Mouse (Mus musculus) layer of hippocampus, adult 18-20 months (tissue): ENCODE measurements around the gene Cd83. TPM values are rescaled to one million over a fixed set of nuclear protein-coding genes. Genes with fewer than 3 reads are reported as not detected.

Source experiments
- DNase-seq, 2 experiments: peaks; one replicate each; pipeline ENCODE4 v3.0.0; 2022; ENCODE audit warnings: low spot score in 2 of 2
- total RNA-seq, 2 experiments: library from RNA; stranded (reverse); gene quantifications; 2 replicates each; pipeline ENCODE4 v1.2.3; 2021

Cd83 gene
- total RNA-seq, 2 experiments from 2014 or later = 10.1 to 10.8 TPM

DNA sequence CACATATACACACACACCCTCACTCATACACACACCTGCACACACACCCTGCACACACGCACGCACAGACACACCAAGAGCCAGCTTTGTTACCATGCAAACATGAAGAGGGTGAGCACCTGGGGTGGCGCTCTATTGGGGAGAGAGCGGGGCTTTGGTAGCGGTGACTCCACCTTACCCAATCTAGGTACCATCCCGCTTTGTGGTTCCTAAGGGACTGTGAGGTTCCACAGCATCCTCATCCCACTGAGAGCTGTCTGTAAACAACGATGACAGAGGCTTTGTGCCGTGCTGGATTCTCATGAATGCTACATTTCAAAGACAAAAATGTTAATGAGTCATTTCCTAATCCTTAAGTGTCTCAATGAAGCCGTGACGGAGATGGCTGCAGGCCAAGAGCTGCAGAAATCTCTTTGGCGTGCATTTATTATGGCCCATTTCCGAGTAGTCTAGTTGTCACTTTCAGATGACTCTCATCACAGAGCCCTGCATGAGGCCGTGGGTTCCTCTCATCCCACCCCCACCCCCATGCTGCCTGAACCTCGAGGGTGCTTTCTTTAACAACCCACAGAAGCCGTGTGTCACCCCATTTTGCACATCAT is 10.5 kb upstream of the Cd83 start:
- DNase-seq = peak; percentile 52 to 77

DNA sequence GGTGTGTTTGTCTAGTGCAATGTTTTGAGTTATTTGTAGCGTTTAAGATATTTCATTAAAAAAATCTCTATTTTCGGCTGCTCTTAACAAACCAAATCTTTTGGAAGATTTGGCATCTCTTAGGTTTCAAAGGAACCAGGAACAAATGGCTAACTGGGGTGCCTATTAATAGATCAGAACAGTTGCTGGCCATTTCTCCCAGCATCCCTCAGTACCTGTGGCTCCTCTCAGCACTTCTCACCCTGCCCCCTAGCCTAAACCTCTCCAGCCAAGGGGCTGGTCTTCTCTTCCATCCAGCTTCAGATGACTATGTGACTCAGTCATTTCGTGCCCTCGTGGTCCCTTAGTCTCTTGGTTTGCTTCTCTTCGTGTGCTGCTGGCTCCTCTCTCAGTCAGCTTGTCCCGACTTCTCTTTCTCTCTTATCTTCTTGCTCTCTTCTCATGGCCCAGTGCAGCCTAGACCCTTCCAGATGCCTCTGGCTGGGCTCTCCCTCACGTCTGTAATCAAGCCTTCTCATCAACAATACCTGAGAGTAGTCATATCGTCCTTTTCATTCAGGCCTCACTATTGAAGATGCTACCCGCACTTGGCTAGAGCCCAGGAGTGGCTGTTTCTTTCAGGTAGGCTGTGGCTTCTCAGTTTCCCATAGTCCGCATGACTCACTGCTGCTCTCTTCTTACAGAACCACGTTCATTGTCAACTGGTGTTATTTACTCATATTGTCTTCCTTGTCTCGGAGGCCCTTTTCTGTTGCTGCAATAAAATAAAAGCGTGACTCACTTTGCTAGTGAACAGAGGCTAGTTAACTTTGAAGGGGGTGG is 9.8 kb upstream of the Cd83 start:
- DNase-seq = no peak

DNA sequence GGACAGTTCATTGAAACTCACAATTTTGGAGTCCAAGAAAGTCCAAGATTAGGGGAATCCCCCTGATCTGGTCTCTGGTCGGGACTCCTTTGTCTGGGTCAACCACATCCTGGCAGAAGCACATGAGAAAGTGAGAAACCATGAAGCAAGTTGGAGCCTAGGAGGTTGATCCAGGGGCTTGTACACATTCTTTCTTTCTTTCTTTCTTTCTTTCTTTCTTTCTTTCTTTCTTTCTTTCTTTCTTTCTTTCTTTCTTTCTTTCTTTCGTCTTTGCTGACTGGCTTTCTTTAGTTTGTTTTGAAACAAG is 9.2 kb upstream of the Cd83 start:
- no peak for DNase-seq

DNA sequence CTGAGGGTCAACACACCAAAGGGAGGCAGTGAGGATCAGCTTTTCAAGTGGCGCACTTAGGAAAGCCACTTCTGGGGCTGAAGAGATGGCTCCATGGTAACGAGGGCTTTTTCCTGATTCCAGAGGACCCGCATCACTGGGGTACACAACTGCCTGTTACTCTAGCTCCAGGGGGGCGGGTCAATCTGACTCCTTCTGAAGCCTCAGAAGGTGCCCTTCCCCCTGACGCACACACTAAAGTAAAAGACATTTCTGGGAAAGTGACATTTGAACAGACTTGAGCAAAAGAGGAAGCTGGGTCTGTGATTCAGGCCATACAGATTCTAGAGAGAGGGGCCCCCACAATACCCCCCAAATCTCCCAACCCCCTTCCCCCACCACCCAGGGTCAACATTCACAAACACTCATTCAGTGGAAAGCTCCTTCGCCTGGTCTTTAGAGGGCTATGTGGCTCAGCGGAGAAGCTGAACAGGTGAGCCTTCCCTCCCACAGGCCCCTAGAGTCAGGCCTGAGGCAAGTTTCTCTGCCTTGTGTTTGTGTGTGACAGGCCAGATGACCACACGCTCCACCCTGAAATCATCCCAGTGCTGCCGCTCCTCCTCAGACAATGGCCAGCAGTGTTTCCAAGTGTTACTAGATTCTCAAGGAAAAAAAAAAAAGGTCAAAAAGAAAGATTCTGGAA is 7.1 kb upstream of the Cd83 start:
- DNase-seq = no peak

DNA sequence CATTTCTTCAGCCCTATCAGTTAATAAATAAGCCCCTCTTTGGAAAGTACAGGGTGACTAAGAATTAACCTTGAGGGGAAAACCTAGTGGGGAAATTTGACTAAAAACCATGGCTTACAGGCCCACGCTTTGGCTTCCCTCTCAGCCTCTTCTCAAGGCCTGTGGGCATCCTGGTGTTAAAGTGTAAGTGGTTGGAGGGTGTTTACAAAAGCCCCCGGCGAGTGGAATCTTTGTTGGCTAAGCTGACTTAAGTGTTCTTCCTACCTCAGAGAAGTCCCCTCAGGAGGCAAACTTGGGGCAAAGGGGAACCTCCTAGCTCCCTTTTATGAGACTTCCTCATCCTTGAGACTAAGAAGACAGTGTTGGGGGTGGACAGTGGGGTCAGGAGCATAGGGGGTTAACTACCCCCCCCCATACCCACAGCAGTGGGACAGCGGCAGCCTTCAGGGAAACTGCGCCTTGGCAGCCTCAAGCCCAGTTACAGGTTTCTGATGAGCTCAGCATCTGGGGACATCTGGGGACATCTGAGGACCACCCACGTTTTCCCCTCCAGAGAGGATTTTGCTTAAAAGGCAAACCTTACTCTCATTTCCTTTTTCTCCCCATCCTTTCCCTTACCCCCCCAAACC is 6.4 kb upstream of the Cd83 start:
- DNase-seq = no peak

DNA sequence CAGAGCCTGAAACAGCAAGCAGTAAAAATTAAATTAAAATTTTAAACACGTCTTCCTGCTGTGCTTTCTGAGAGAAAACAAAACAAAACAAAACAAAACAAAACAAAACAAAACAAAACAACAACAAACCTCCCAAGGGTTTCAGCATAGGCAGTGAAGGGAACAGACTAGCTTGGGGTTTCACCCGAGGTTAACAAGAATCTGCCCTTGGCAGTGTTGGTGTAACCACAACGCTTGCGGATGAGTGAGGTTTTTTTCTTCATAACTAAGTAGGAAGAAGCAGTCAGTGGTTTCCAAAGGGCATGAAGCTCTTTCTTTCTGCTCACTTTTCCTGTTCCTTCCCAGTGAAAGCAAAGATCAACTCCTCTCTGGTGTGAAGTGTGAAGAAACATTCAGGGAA is 5.6 kb upstream of the Cd83 start:
- DNase-seq = no peak

DNA sequence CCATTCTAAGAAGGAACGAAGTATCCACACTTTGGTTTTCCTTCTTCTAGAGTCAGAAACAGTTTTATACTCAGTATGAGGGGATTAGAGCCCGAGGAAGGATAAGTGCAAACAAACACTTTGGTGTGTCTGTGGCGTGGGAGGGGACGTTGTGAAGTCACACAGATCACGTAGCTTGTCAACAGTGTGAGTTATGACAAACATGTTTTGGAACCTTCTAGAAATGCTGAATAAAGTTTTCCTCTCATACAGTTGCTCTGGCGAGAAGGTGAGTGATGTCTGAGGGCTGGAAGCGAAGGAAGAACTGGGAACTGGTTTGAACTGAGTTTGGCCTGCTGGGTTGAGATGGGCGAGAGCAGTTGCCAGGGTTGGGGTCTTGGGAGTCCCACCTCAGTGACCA is 4.5 kb upstream of the Cd83 start:
- no peak for DNase-seq

DNA sequence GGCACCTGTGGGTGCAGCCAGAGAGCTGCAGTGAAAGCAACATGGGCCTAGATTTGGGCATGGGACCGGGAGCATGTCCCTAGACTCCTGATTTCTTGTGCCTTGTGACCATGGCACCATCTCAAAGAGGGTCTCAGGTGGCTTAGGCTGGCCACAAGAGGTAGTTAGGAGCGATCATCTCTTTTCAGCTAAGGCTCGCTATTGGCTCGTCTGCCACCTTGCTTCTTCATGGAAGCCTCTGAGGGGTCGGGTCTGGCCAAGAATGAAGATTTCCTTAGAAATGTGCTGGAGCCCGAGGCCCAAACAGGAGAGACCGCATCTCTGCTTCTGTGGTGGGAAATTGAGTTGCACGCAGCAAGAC is 1.1 kb downstream of the Cd83 start:
- no peak for DNase-seq

DNA sequence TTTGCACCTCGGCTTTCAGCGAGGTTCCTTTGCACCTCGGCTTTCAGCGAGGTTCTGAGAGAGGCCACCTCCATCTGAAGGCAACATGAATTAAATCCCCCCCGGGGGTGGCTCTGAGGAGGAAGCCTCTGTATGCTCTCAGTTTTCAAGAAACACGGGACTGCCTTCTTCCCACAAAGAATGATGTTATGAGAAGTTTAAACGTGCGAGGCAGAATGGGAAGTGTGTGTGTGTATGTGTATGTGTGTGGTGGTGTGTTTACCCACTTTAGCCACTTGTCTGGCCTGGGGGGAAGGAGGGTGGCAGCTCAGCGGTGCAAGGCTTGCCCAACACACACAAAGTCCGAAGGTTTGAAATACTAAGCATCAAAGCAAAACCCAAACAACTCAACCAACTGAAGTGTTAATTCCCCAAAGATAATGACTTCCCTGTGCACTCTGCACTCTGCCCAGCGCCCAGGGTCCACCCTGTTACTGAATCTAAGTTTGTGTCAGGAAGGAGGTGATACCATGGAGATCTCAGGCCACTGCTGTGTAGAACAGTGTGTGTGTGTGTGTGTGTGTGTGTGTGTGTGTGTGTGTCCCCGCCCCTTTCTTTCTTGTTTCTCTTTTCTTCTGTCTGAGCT is 1.7 kb downstream of the Cd83 start:
- DNase-seq = no peak

DNA sequence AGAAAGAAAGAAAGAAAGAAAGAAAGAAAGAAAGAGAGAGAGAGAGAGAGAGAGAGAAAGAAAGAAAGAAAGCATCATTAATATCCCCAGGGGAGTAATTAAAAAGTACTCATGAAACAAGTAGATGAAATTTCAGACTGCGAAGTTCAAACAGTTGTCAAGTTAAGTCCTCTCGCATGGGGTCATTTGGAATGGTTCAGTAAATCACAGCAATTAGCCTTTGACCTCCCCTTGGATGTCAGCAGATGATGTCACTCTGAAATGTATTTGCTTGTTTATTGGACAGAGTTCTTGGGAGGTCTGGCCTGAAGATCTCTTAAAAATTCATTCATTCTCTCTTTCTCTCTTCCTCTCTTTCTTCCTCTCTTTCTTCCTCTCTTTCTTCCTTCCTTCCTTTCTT is 2.7 kb downstream of the Cd83 start:
- no peak for DNase-seq

DNA sequence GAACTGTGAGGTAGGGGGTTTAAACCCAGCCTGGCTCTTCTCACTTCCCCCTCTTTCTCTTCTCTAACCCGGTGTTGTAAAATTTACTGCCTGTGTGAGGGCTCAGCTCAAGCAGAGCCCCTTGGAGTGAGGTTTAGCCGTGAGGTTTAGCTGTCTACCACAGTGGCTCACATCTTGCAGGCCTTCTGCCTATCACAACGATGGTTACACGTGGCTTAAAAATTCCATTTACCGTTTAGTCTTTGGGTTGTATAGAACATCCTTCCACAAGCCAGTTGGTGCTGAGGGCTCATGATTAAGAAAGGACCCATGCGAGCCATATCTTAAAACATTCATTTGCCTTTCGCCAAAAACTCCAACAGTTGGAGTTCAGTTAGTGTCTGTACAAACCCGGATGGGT is 3.5 kb downstream of the Cd83 start:
- no peak for DNase-seq

DNA sequence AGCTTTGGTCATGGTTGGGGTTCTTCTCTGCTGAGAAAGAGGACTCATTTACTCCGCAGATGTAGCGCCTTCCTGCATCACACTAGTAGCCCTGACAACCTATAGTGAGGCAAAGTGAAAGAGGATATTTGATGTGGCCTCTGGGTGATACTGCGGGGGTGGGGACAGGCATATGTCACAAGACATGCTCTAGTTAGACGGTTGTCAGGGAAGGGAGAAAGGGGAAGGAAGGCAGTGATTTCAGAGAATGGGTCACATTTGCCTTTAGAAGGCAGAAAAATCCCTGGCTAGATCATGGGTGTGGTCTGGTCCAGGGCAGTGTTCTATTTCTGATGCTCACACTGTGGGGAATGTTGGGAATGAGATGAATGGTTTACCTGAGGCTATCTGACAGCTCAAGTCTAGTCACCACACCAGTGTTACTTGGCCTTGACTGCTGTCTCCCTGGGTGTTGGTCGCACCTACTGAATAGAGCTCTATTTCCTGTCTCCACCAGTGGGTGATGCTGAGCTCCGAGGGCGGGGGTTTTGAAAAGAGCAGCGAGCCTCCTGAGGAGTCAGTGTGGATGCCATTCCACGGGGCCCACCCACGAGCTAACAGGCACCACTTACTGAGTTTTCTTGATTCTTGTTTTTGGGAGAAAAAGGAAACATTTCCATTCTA is 4.5 kb downstream of the Cd83 start:
- no peak for DNase-seq

DNA sequence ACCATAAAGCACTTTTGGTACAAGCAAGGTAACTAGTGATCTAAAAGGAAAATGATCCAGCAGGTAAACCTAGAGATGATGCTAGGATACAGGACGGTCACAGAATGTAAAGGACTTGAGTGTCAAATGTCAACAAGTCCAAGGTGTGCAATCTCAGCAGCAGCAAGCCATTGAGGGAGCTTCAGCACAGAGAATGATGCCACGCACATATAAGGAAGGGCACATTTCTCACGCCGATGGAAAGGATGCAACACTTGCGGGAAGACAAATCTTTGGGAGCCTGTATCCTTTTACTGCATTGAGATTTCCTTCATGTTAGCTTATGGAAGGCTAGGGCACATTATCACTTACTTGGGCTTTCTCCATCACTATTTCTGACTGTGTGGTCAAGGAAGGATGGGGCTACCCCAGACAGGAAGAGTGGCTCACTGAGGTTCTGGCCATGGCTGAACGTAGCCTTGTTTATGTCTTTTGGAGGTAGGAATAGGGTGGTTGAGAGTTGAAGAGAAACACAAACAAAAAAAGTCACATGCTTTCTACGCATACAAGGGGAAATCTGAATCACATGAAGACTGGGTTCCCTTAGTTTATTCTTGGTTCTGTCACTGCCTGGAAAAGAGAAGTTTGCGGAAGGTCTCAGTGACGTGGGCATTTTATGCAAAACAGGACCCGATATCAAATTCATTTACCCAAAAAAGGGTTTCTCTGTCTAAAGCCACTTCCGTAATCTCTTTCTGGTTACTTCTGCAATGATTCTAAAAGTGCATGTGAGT is 5.8 kb downstream of the Cd83 start:
- no peak for DNase-seq

DNA sequence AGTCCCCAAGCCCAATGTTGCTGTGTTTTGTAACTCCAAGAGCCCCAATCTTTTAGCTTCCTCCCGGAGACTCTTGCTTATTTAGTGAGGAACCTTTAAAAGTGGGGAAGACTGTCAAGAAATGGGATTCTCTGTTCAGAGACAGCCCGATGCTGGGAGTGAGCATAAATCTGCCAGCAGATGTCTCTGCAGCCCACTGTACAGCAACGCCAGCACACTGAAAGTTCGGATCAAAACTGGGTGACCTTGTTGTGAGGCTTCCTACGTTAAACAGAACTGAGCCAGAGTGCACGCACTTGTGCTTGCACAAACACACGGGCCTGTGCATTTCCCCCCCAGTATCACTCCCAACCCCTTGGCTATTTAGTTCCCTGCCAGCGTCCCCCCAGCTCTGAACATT is 10.8 kb downstream of the Cd83 start:
- peak in 1 of 2 experiments; percentile 59 for DNase-seq

DNA sequence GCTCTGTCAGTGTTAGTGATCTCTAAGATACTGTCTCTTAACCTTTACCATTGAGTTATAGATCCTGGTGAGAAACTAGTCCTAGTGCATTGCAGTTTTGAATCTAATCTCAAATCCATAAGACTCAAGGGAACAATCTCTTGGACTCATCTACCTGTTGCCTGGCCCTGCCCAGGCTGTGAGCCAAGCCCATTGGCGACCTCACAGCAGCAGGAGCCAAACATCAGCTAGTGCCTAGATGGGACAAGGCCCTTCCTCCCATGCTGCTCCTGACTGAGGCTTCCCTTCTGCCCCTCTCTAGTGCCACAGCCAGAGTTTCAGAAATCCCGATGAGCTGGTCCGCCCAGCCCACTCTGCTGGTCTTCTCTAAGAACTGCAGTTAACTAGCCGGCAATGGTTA is 14.1 kb downstream of the Cd83 start:
- no peak for DNase-seq

DNA sequence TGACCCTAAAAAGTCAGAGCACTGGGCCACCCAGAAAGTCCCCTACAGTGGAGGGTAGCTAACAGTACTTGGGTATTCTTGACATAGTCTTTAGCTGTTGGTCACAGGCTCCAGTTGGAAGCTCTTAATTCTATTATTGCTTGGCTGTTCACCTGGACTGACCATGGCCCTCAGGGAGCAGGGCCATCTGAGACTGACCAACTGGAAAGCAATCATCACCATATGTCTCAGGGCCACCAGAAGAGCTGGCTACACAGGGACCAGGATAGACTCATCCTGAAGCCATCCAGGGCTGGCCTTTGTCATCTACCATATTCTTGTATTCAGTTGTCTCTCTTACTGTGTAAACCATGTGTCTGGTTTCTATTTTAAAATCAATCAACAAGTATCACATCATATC is 15.6 kb downstream of the Cd83 start:
- DNase-seq = no peak

DNA sequence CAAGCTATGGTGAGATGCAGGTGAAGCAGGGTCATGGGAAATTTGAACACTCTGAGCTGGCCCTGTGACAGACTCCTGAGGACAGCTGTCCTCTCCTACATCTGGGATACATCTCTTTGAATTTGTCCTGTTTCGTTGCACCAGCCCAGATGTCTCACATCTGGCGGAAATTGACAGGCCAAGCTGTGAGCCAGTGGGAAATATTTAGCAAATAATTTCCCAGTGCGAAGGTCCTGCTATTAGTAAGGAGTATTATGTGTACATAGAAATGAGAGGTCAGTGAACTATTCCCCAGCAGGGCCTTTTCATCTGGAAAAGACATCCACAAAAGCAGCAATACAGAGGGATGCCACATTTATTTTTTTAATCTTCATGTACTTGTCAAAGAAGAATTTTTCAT is 17.4 kb downstream of the Cd83 start:
- no peak for DNase-seq

DNA sequence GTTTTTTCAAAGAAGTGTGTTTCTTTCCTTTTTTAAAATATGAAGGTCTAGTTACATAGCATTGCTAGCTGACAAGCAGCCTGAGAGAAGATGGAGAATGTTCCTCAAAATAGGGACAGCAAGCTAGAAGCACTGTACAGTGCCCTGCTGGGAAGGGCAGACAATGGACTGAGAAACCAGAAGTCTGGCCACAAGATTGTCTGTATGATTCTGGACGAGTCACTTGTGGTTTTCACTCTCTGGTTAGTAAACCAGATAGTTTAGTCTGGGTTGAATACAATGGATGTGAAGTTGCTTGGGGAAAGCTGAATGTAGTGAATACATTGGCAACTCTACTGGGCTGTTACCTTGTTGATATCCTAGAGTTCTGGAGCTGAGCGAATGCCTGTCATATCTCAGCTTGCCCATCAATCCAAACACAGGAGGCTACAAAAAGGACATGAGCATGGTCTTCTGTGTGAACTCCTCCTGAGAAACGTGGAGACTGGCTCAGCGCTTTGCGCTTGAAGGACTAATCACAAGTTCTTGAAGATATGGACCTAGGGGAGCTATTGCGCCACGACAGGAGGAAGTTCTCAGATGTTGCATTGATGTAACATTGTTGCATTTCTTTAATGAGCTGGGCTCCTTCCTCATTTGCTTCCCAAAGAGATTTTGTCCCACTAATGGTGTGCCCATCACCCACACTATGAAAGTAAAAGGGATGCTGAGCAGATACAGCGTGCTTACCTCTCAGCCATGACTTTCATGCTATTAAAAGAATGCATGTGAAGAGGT is 18.0 kb downstream of the Cd83 start:
- no peak for DNase-seq

DNA sequence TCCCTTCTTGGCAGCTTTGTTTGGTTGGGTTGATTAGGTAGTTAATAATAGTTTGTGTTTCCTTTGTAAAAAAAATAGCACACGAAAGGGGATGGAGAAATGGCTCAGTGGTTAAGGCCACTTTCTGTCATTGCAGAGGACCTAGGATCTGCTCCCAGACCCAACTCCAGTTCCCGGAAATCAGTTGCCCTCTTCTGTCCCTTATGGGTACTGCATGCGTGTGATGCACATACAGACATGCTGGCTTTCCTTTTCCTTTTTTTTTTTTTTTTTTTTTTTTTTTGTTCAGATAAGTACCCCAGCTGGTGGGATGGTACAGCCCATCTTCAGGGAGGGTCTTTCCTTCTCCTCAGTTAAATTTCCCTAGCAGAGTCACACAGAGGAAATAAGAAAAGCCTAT is 20.1 kb downstream of the Cd83 start:
- no peak for DNase-seq
